Mouse (Mus musculus) kidney, adult 2 months (tissue): ENCODE measurements at regions not wholly inside any gene's neighbourhood (a gene's known extent, or its start where the extent isn't known, plus 50 kb on each side); places are given as distances from the start of the nearest gene placed in this dataset.

Experiments used
- CTCF ChIP-seq: fragments of 200-500 bp; conservative IDR thresholded peaks from 2 replicates; pipeline ENCODE4 v1.5.1; 2011; ENCODE audit warnings: low read depth, mild to moderate bottlenecking, control low read depth, low read length, moderate library complexity, mixed read lengths; ENCODE audit not compliant: insufficient read depth, insufficient read length
- POLR2A ChIP-seq: fragments of 200-500 bp; IDR thresholded peaks from one replicate; pipeline ENCODE4 v1.6.1; 2011; ENCODE audit warnings: low read depth, low read length, control low read depth

GRCm38 (mm10) chrX:161582019-161582659 is 134.7 kb upstream of the Rai2 start:
- no peak for TF ChIP-seq CTCF
- TF ChIP-seq POLR2A = no peak
